Mouse (Mus musculus): ENCODE measurements around the gene AI837181.

DNA sequence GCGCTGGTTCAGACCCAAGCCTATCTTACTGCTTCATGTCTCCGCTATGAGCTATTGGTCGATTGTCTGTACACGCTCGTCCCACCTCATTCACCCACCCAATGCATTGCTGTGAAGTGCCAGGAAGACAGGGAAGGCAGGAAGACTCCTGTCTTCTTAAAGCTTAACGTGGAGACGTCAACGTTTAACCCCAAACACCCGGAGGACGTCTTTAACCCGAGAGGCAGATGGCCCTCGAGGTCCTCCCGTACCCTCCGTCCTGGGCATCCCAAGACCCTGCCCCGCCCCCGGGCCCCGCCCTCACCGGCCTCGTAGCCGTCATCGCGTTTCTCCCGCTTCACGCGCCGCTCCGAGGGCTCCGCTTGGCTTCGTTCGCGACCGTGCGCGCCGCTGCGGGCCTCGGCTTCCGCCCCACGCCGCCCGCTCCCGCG, 36.9 kb upstream of the AI837181 start:
- TF ChIP-seq CTCF (IDR thresholded peaks at IDR 0.05): no peak
- no peak for TF ChIP-seq EP300 (IDR thresholded peaks at IDR 0.05)

All from lung, postnatal 0 days (tissue).